Mouse (Mus musculus): ENCODE measurements around the gene Mtus2.

DNA sequence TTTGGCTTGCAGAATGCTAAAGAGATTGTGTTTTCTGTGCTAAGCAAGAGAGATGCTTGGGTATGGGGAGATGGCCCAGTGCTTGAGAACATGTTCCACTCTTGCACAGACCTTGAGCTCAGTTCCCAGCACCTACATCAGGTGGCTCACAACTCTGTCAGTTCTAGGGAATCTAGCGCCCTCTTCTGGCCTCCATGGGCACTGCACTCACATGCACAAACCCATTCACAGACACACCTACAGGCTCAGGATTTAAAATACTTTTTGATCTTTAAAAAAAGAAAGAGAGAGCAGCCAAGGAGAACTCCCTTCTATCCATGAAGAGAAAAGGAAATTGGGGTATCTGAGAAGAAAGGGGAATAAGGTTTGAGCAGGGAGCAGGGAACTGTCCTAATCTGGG is 287.4 kb downstream of the Mtus2 start:
- TF ChIP-seq CTCF (IDR thresholded peaks at IDR 0.05) (peak; percentile 20; the same call in 1 of the 2 replicates), EP300 (IDR thresholded peaks at IDR 0.05) (no peak)
